Mouse (Mus musculus): ENCODE measurements around the gene Ccnd3. TPM values are rescaled to one million over a fixed set of nuclear protein-coding genes. Genes with fewer than 3 reads are reported as not detected.

Ccnd3 gene
- polyA plus RNA-seq, 2 experiments: 195 to 379 TPM

GRCm38 (mm10) chr17:47568389-47568788, 63.5 kb downstream of the Ccnd3 start:
- ATAC-seq (ENCODE audit: insufficient read depth): peak; percentile 98
- 35% methylated on average over 3 of the region's 3 CpGs for whole genome bisulfite sequencing (ENCODE audit: insufficient replicate concordance)
- peak overlapping the region; percentile 10; the same call in 1 of the 2 replicates for H3K9ac ChIP-seq (replicated peaks)
- no peaks in the 10 kb centered on the region for H3K27me3 ChIP-seq (ENCODE audit: control insufficient read depth, insufficient read depth, low read length)
- peak; percentile 74 to 82 (median 82) for DNase-seq (ENCODE audit: low read depth in 3 of 3, low spot score in 3 of 3)
- no peak overlapping the region for H3K4me3 ChIP-seq (ENCODE audit: insufficient read depth in 1 of 2, low read depth in 2 of 2, low read length in 2 of 2)
- H3K27ac ChIP-seq: peak overlapping the region; percentile 78
- peak overlapping the region; percentile 37 for H3K4me2 ChIP-seq (ENCODE audit: low read depth)
- TF ChIP-seq EP300 (IDR thresholded peaks at IDR 0.05; ENCODE audit: low read depth) (peak; percentile 92), CTCF (IDR thresholded peaks at IDR 0.05; ENCODE audit: low read depth) (no peak)
- no peaks in the 10 kb centered on the region for H3K36me3 ChIP-seq (replicated peaks; ENCODE audit: control insufficient read depth, insufficient read depth, low read depth)
- no peaks in the 10 kb centered on the region for H3K9me3 ChIP-seq (ENCODE audit: control insufficient read depth, low read length)
- peaks cover 25 to 42% of the 10 kb centered on the region in 2 experiments for H3K4me1 ChIP-seq (replicated peaks; ENCODE audit: control insufficient read depth in 2 of 2, insufficient read depth in 2 of 2, low read length in 1 of 2)

- TF ChIP-seq CTCF (IDR thresholded peaks at IDR 0.05; ENCODE audit: low read depth) (no peak), EP300 (IDR thresholded peaks at IDR 0.05; ENCODE audit: low read depth) (no peak)
- H3K9me3 ChIP-seq (ENCODE audit: control insufficient read depth, low read length): no peaks in the 10 kb centered on the region
- H3K27ac ChIP-seq: peak overlapping the region; percentile 78
- 81% methylated on average over 10 of the region's 10 CpGs for whole genome bisulfite sequencing (ENCODE audit: insufficient replicate concordance)
- H3K27me3 ChIP-seq (ENCODE audit: control insufficient read depth, insufficient read depth, low read length): no peaks in the 10 kb centered on the region
- H3K4me1 ChIP-seq (replicated peaks; ENCODE audit: control insufficient read depth in 2 of 2, insufficient read depth in 2 of 2, low read length in 1 of 2): peaks cover 25 to 42% of the 10 kb centered on the region in 2 experiments
- peak overlapping the region; percentile 37 for H3K4me2 ChIP-seq (ENCODE audit: low read depth)
- no peak for DNase-seq (ENCODE audit: low read depth in 3 of 3, low spot score in 3 of 3)
- peak; percentile 9; the same call in 1 of the 2 replicates for ATAC-seq (ENCODE audit: insufficient read depth)
- H3K4me3 ChIP-seq (ENCODE audit: insufficient read depth in 1 of 2, low read depth in 2 of 2, low read length in 2 of 2): no peak overlapping the region
- no peaks in the 10 kb centered on the region for H3K36me3 ChIP-seq (replicated peaks; ENCODE audit: control insufficient read depth, insufficient read depth, low read depth)
- H3K9ac ChIP-seq (replicated peaks): peak overlapping the region; percentile 40
These were observed 64.2 kb downstream of the Ccnd3 start for GRCm38 (mm10) chr17:47568951-47569527.

- H3K9me3 ChIP-seq (ENCODE audit: control insufficient read depth, low read length): no peaks in the 10 kb centered on the region
- DNase-seq (ENCODE audit: low read depth in 3 of 3, low spot score in 3 of 3) (no peak), ATAC-seq (ENCODE audit: insufficient read depth) (no peak)
- peaks cover 22 to 30% of the 10 kb centered on the region in 2 experiments for H3K4me1 ChIP-seq (replicated peaks; ENCODE audit: control insufficient read depth in 2 of 2, insufficient read depth in 2 of 2, low read length in 1 of 2)
- no peak overlapping the region for H3K27ac ChIP-seq
- no peak overlapping the region for H3K4me3 ChIP-seq (ENCODE audit: insufficient read depth in 1 of 2, low read depth in 2 of 2, low read length in 2 of 2)
- H3K36me3 ChIP-seq (replicated peaks; ENCODE audit: control insufficient read depth, insufficient read depth, low read depth): no peaks in the 10 kb centered on the region
- no peak overlapping the region for H3K4me2 ChIP-seq (ENCODE audit: low read depth)
- no peak overlapping the region for H3K9ac ChIP-seq (replicated peaks)
- no peaks in the 10 kb centered on the region for H3K27me3 ChIP-seq (ENCODE audit: control insufficient read depth, insufficient read depth, low read length)
- WGBS (ENCODE audit: insufficient replicate concordance): 64% methylated on average over 7 of the region's 7 CpGs
- TF ChIP-seq EP300 (IDR thresholded peaks at IDR 0.05; ENCODE audit: low read depth): no peak
- TF ChIP-seq CTCF (IDR thresholded peaks at IDR 0.05; ENCODE audit: low read depth): no peak
These were observed 66.8 kb downstream of the Ccnd3 start for GRCm38 (mm10) chr17:47571621-47572020.

GRCm38 (mm10) chr17:47572436-47572835, 67.6 kb downstream of the Ccnd3 start:
- TF ChIP-seq CTCF (IDR thresholded peaks at IDR 0.05; ENCODE audit: low read depth) (no peak), EP300 (IDR thresholded peaks at IDR 0.05; ENCODE audit: low read depth) (no peak)
- ATAC-seq (ENCODE audit: insufficient read depth) (no peak), DNase-seq (ENCODE audit: low read depth in 3 of 3, low spot score in 3 of 3) (no peak)
- no peak overlapping the region for H3K9ac ChIP-seq (replicated peaks)
- H3K4me2 ChIP-seq (ENCODE audit: low read depth): no peak overlapping the region
- no peaks in the 10 kb centered on the region for H3K27me3 ChIP-seq (ENCODE audit: control insufficient read depth, insufficient read depth, low read length)
- H3K27ac ChIP-seq: no peak overlapping the region
- no peaks in the 10 kb centered on the region for H3K36me3 ChIP-seq (replicated peaks; ENCODE audit: control insufficient read depth, insufficient read depth, low read depth)
- peaks cover 17 to 23% of the 10 kb centered on the region in 2 experiments for H3K4me1 ChIP-seq (replicated peaks; ENCODE audit: control insufficient read depth in 2 of 2, insufficient read depth in 2 of 2, low read length in 1 of 2)
- no peaks in the 10 kb centered on the region for H3K9me3 ChIP-seq (ENCODE audit: control insufficient read depth, low read length)
- H3K4me3 ChIP-seq (ENCODE audit: insufficient read depth in 1 of 2, low read depth in 2 of 2, low read length in 2 of 2): no peak overlapping the region

- ATAC-seq (ENCODE audit: insufficient read depth): no peak
- peaks cover 16 to 20% of the 10 kb centered on the region in 2 experiments for H3K4me1 ChIP-seq (replicated peaks; ENCODE audit: control insufficient read depth in 2 of 2, insufficient read depth in 2 of 2, low read length in 1 of 2)
- no peaks in the 10 kb centered on the region for H3K27me3 ChIP-seq (ENCODE audit: control insufficient read depth, insufficient read depth, low read length)
- H3K9me3 ChIP-seq (ENCODE audit: control insufficient read depth, low read length): no peaks in the 10 kb centered on the region
- 77% methylated on average over 8 of the region's 8 CpGs for WGBS (ENCODE audit: insufficient replicate concordance)
- no peak overlapping the region for H3K27ac ChIP-seq
- no peaks in the 10 kb centered on the region for H3K36me3 ChIP-seq (replicated peaks; ENCODE audit: control insufficient read depth, insufficient read depth, low read depth)
- no peak overlapping the region for H3K4me2 ChIP-seq (ENCODE audit: low read depth)
- H3K9ac ChIP-seq (replicated peaks): no peak overlapping the region
- DNase-seq (ENCODE audit: low read depth in 3 of 3, low spot score in 3 of 3): no peak
- no peak for TF ChIP-seq CTCF (IDR thresholded peaks at IDR 0.05; ENCODE audit: low read depth)
- H3K4me3 ChIP-seq (ENCODE audit: insufficient read depth in 1 of 2, low read depth in 2 of 2, low read length in 2 of 2): no peak overlapping the region
These were observed 69.2 kb downstream of the Ccnd3 start for GRCm38 (mm10) chr17:47574028-47574427.
